Mouse (Mus musculus) cerebellum, adult 2 months (tissue): Measurements from ENCODE around the gene Il2rb. TPM values are rescaled to one million over a fixed set of nuclear protein-coding genes. Genes with fewer than 3 reads are reported as not detected.

Experiments
- DNase-seq, 2 experiments: peaks; one replicate each; pipeline ENCODE4 v3.0.0; 2021
- H3K27ac ChIP-seq: fragments of 200-500 bp; 2 replicates; pipeline ENCODE4 v1.5.1; 2012; ENCODE audit warnings: low read length, control low read depth, inconsistent platforms; ENCODE audit not compliant: insufficient read depth
- H3K27me3 ChIP-seq: fragments of 200-500 bp; 2 replicates; pipeline ENCODE4 v1.6.1; 2012; ENCODE audit warnings: inconsistent platforms, mild to moderate bottlenecking, low read length, moderate library complexity; ENCODE audit not compliant: control insufficient read depth, insufficient read depth
- H3K4me1 ChIP-seq: fragments of 200-500 bp; 2 replicates; pipeline ENCODE4 v1.6.1; 2011; ENCODE audit warnings: low read length; ENCODE audit not compliant: control insufficient read depth, insufficient read depth
- H3K4me3 ChIP-seq: fragments of 200-500 bp; replicated peaks from 2 replicates; pipeline ENCODE3; 2011; ENCODE audit warnings: mild to moderate bottlenecking, low read depth, low read length, control low read depth; ENCODE audit not compliant: insufficient read depth
- CTCF ChIP-seq: fragments of 200-500 bp; IDR thresholded peaks from 2 replicates; pipeline ENCODE4 v1.5.1; 2011; ENCODE audit warnings: low read depth, mild to moderate bottlenecking, control low read depth, low read length, moderate library complexity, borderline replicate concordance; ENCODE audit not compliant: insufficient read depth
- POLR2A ChIP-seq: fragments of 200-500 bp; IDR thresholded peaks from 2 replicates; pipeline ENCODE4 v1.6.1; 2011; ENCODE audit warnings: low read length, control low read depth, borderline replicate concordance; ENCODE audit not compliant: insufficient read depth
- WGBS: fragments of 180-500 bp; shearing (Covaris S2); methylation state at CpG from one replicate; pipeline ENCODE4 v1.1.7; 2018; 5-methylcytosine and 5-hydroxymethylcytosine counted together
- polyA plus RNA-seq: library from polyadenylated mRNA; depleted of rRNA; stranded (reverse); fragments of >200 nt; gene quantifications from 2 replicates; pipeline ENCODE4 v1.2.3, GENCODE M21; 2012

Gene Il2rb
- polyA plus RNA-seq, 1 experiment: 0.10 TPM

- H3K4me3 ChIP-seq: no peak overlapping the region
- peaks cover 5% of the 10 kb centered on the region; the same call in 1 of the 2 replicates for H3K4me1 ChIP-seq
- no peak overlapping the region for H3K27ac ChIP-seq
- 86% methylated on average over 6 of the region's 6 CpGs for WGBS
- no peak for DNase-seq
- H3K27me3 ChIP-seq: no peaks in the 10 kb centered on the region
- TF ChIP-seq CTCF (no peak), POLR2A (no peak)
These were observed 45.9 kb downstream of the Il2rb start for GRCm38 (mm10) chr15:78449131-78449530.

- Histone ChIP-seq H3K27me3 (no peaks in the 10 kb centered on the region), H3K27ac (peak overlapping the region; percentile 32; the same call in 1 of the 2 replicates), H3K4me1 (peaks cover 5% of the 10 kb centered on the region; the same call in 1 of the 2 replicates), H3K4me3 (peak overlapping the region; percentile 57)
- WGBS: under 1% methylated on average over 22 of the region's 22 CpGs
- TF ChIP-seq CTCF (peak; percentile 84), POLR2A (no peak)
- peak; percentile 90 to 94 for DNase-seq
These were observed 47.1 kb downstream of the Il2rb start for GRCm38 (mm10) chr15:78447746-78448535.

GRCm38 (mm10) chr15:78447121-78447520 is 48.0 kb downstream of the Il2rb start:
- 40% methylated on average over 7 of the region's 7 CpGs for WGBS
- no peak overlapping the region for H3K27ac ChIP-seq
- DNase-seq: no peak
- no peaks in the 10 kb centered on the region for H3K27me3 ChIP-seq
- TF ChIP-seq POLR2A: no peak
- no peak for TF ChIP-seq CTCF
- peaks cover 5% of the 10 kb centered on the region; the same call in 1 of the 2 replicates for H3K4me1 ChIP-seq
- H3K4me3 ChIP-seq: no peak overlapping the region

- Histone ChIP-seq H3K27me3 (no peaks in the 10 kb centered on the region), H3K4me1 (peaks cover 10% of the 10 kb centered on the region), H3K27ac (no peak overlapping the region), H3K4me3 (no peak overlapping the region)
- 50% methylated on average over 6 of the region's 6 CpGs for WGBS
- TF ChIP-seq POLR2A: no peak
- no peak for TF ChIP-seq CTCF
- DNase-seq: no peak
These were observed 51.2 kb downstream of the Il2rb start for GRCm38 (mm10) chr15:78443857-78444256.

- H3K27ac ChIP-seq: no peak overlapping the region
- no peak overlapping the region for H3K4me3 ChIP-seq
- no peak for TF ChIP-seq CTCF
- TF ChIP-seq POLR2A: no peak
- H3K4me1 ChIP-seq: peaks cover 20% of the 10 kb centered on the region
- H3K27me3 ChIP-seq: no peaks in the 10 kb centered on the region
- DNase-seq: no peak
- whole genome bisulfite sequencing: 87% methylated on average over 19 of the region's 19 CpGs
These were observed 52.8 kb downstream of the Il2rb start for GRCm38 (mm10) chr15:78442231-78442630.

- TF ChIP-seq CTCF: no peak
- no peak for TF ChIP-seq POLR2A
- Histone ChIP-seq H3K27me3 (no peaks in the 10 kb centered on the region), H3K4me3 (no peak overlapping the region), H3K4me1 (peaks cover 34% of the 10 kb centered on the region), H3K27ac (no peak overlapping the region)
- no peak for DNase-seq
- 82% methylated on average over 9 of the region's 9 CpGs for WGBS
These were observed 56.1 kb downstream of the Il2rb start for GRCm38 (mm10) chr15:78438973-78439372.

GRCm38 (mm10) chr15:78438505-78438904 is 56.6 kb downstream of the Il2rb start:
- Histone ChIP-seq H3K4me1 (peaks cover 34% of the 10 kb centered on the region), H3K27ac (no peak overlapping the region), H3K27me3 (no peaks in the 10 kb centered on the region), H3K4me3 (no peak overlapping the region)
- 71% methylated on average over 8 of the region's 8 CpGs for WGBS
- no peak for DNase-seq
- TF ChIP-seq CTCF (no peak), POLR2A (no peak)

GRCm38 (mm10) chr15:78438018-78438394 is 57.1 kb downstream of the Il2rb start:
- 57% methylated on average over 4 of the region's 4 CpGs for WGBS
- DNase-seq: peak in 1 of 2 experiments; percentile 39
- Histone ChIP-seq H3K27me3 (no peaks in the 10 kb centered on the region), H3K4me3 (no peak overlapping the region), H3K4me1 (peaks cover 34% of the 10 kb centered on the region), H3K27ac (no peak overlapping the region)
- TF ChIP-seq CTCF (no peak), POLR2A (no peak)
